Mouse (Mus musculus): ENCODE results near the gene Tcf7l2.

The Tcf7l2 gene

DNA sequence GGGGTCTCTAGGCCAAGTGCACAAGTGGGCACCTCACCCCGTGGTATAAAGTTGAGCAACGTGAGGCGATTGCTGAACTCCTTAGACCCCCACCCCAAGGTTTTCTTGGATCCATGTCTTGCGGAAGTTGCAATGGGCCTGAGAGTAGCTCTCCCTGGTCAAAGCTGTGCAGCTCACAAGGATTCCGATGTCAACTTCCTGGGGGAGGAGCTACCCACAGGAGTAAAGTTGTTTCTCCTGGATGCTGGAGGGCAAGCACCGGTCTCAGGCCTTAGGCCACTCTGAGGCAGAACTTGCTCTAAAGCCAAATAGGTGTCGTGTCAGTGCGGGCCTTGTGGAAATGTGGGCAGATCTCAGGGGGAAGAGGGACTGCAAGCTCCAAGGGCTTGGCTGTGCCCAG, 12.2 kb upstream of the Tcf7l2 start:
- 89% methylated on average over 8 of the region's 8 CpGs for WGBS

DNA sequence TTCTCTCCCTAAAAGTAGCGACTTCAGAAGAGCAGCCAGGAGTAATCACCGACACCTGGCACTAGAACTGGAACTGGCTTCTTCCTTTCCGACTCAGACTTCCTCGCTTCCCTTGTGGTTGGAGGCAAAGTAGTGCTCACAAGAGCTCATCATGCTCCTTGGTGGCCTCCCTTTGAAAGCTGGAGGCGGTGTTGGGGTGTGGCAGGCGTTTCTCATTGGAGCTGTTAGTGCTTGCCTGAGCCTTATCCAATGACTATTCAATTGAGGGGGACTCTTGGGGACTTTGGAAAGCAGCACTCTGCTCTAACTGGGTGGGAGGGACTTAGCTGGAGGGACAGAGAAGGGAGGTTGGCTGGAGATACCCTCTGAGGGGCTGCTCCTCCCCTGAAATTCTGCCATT, 9.1 kb upstream of the Tcf7l2 start:
- 75% methylated on average over 6 of the region's 6 CpGs for WGBS

DNA sequence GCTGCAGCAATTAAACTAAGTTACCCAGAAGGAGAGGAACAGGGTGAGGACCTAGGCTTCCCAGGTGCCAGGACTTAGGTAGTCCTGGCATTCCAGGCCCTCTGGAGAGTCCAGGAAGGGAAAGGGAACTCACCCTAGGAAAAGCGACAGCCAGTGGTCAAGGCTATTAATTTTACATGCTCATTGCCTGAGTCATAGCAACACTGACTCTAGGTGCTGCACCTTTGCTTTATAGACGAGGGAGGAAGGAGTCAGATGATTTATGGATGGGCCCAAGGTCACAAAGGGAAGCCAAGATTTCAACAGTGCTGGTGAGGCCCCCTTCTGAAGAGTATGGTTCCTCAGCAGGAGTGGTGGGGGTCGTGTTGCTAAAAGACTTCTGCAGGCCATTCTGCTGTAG, 8.6 kb upstream of the Tcf7l2 start:
- 89% methylated on average over 3 of the region's 3 CpGs for WGBS

GRCm38 (mm10) chr19:55736016-55736415, 5.6 kb upstream of the Tcf7l2 start:
- WGBS: 68% methylated on average over 6 of the region's 6 CpGs

- 76% methylated on average over 4 of the region's 4 CpGs for WGBS
Observed at GRCm38 (mm10) chr19:55739713-55740112, 1.9 kb upstream of the Tcf7l2 start.

DNA sequence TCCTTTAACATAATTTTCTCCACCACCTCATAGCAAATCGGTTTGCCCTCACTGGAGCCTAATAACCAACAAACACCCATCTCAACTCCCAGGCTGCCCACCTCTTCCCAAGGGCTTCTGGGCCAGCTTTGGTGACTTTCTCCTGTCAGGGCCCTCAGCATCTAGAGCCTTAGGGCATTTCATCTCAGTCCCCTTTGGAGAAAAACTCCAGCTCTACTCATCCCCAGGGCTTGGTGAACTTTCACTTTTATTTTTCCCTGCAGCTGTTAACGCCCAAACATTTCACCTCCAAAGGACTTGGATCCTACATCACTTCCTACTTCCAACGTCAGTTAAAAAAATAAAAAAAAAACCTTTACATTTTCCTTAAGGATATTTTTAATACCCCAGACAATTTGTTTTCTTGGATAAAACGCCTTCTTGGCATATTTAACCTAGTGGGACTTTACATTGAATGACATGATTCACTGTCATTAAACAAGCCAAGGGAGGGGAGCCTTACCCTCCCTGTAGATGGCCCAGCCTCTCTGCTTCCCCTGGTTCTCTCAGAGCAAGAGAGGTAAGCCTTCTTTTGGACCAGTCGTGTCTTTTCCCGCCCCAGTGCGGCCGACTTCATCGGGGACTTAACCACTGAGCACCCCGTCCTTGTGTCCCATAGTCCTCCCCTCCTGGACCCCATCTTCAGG, 724 bp upstream of the Tcf7l2 start:
- 37% methylated on average over 10 of the region's 10 CpGs for WGBS

- WGBS: 1% methylated on average over 68 of the region's 70 CpGs
Observed at GRCm38 (mm10) chr19:55742386-55743000, 873 bp downstream of the Tcf7l2 start.

DNA sequence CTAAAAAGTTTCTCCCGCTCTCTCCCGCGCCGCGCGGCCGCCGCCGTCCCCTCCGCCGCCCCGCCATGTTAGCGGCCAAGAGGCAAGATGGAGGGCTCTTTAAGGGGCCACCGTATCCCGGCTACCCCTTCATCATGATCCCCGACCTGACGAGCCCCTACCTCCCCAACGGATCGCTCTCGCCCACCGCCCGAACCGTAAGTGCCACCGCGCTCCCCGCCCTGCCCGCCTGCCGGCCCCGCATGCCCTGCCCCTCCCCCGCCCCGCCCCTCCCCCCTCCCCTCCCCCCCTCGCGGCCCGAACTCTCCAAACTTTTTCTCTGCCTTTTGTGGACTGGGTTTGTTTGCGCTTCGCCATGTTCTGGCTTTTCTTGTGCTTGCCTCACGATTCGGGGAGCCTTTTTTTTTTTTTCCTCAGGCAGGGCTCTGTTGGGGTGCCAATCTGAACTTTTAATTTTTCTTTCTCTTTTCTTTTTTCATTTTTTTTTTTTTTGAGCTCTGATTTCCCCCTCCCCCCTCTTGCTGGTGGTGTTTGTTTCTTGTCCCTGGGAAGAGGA, 1.5 kb downstream of the Tcf7l2 start:
- whole genome bisulfite sequencing: 1% methylated on average over 36 of the region's 38 CpGs

GRCm38 (mm10) chr19:55743557-55744441, 2.2 kb downstream of the Tcf7l2 start:
- 9% methylated on average over 47 of the region's 47 CpGs for WGBS

- WGBS: 27% methylated on average over 21 of the region's 21 CpGs
Observed at GRCm38 (mm10) chr19:55744576-55745191, 3.1 kb downstream of the Tcf7l2 start.

- WGBS: 52% methylated on average over 9 of the region's 9 CpGs
Observed at GRCm38 (mm10) chr19:55745192-55745578, 3.6 kb downstream of the Tcf7l2 start.

DNA sequence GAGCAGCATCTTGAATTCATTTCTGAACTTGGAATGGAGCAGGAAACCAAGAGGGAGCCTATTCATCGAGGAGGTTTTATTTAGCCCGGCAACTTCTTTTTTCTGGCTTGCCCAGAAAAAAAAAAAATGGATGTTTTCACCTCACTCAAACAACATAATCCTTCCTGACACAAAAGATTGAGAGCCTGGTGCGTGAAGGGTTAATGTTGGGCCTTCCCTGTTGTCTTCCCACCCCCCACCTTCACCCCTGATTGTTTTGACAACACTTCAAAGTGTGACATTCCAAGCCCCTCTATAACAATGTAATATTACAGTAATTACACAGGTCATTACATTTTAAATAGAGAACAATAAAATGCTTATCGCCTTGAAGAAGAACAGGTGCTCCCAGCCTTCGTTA, 4.6 kb downstream of the Tcf7l2 start:
- 32% methylated on average over 5 of the region's 5 CpGs for WGBS

DNA sequence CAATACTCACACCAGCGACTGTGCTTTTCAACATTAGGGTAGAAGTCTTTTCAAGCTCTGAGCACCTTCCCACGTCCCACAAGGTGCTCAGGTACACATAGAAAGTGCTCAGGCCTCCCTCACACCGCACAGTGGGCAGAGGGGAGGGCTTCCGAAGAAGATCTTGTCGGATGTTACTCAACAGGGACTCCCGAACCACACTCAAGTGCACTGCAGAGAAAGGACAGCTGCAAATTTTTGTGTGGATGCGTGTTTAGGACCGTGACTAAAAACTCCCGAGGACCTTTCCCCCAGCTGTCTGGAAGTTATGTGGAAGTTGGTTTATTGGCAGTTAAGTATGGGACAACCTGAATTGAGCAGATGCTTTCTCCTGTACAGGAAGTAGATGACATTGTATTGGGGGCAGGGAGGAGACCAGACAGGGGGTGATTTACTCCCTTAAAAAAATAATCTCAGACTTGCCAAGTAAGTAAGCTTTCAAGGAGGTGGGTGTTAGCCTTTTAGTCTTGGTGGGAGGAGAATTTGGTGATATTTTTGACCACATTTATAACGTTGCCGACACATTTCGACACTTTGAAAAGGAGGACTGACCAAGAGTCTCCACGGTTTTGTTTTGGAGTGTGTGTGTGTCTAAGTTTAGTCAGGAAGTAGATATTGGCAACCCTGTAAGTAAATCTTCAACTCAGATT, 5.8 kb downstream of the Tcf7l2 start:
- 53% methylated on average over 13 of the region's 13 CpGs for WGBS

GRCm38 (mm10) chr19:55747926-55748291, 6.3 kb downstream of the Tcf7l2 start:
- WGBS: 49% methylated on average over 6 of the region's 6 CpGs

GRCm38 (mm10) chr19:55748801-55749200, 7.2 kb downstream of the Tcf7l2 start:
- WGBS: 51% methylated on average over 6 of the region's 6 CpGs

GRCm38 (mm10) chr19:55749532-55749931, 7.9 kb downstream of the Tcf7l2 start:
- 32% methylated on average over 7 of the region's 7 CpGs for WGBS

DNA sequence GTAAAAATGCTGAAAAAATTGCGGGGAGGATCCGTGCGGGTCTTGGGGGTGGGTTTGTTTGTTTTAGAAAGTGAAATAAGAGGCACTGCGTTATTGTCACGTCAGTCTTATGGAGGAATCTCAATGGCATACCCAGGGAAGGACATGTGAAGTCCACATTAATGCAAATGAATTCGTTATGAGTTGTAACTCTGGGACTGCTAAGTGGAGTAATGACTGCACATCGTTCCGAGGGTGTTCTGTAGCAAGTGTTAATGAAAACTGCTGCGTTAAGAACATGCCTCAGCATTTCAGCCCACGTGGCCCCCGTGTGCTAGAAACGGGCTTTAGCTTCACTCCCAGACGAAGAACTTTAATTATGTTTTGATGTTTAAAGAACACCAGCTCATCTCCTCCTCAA, 8.4 kb downstream of the Tcf7l2 start:
- WGBS: 39% methylated on average over 13 of the region's 13 CpGs

DNA sequence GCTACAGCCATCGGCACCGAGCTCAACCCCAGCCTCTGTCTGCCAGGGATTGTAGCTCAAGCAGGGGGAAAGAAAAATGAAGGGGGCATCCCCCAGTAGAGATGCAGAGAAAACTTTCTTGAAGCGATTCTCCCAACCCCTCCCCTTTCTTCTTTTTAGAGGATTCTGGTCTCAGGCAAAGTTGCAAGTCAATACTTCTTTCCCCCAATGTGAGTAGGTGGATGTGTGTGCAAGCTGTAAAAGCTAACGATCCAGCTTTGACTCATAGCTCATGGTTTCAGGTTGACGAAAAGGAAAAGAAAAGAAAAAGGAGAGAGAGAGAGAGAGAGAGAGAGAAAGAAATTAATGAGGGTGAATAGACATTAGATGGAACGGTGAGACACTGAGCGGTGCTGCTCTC, 8.8 kb downstream of the Tcf7l2 start:
- 53% methylated on average over 7 of the region's 7 CpGs for WGBS

DNA sequence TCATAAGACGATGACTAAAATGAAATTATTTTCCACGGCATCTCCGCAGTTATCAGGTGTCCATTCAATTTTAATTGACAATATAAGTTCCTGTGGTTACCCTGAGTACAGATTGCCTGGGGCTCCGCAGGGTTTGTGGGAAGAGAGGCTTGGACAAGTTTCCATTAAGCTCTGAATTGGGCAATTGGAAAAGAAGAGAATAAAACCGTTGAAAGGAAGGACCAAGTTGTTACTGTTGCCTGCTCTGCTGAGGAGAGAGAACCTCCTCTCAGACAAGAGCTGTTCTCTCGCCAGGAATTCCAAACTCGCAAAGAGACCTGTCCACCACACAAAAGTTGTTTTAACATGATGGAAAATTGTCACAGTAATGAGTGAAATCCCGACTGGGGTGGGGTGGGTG, 11.2 kb downstream of the Tcf7l2 start:
- 33% methylated on average over 8 of the region's 8 CpGs for WGBS

- WGBS: 84% methylated on average over 7 of the region's 7 CpGs
Observed at GRCm38 (mm10) chr19:55754303-55754702, 12.7 kb downstream of the Tcf7l2 start.

DNA sequence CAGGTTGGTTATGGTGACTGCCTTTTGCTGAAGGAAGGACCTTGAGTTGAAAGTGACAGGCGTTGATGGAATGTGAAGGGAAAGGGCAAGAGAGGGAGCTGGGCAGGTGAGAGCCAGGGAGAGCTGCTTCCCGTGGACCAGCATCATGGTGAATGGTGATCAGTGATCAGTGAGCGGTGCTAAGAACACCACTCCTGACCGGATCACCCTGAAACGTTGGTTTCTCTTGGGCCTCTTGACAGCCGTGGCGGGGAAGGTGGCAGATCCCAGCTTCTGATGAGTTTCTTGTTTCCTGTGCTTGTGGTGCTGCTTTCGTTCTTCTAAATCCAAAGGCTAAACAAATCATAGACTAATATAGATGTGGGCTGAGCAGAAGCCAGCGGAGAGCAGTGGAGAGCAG, 13.8 kb downstream of the Tcf7l2 start:
- WGBS: 97% methylated on average over 9 of the region's 9 CpGs

Measured in cerebral cortex, adult 2 months (tissue).